Mouse (Mus musculus) adrenal gland, postnatal 10 days (tissue): ENCODE results near the gene Mixl1. TPM values are rescaled to one million over a fixed set of nuclear protein-coding genes. Genes with fewer than 3 reads are reported as not detected.

Experiments
- DNase-seq: peaks from one replicate; pipeline ENCODE4 v3.0.0; 2021; ENCODE audit warnings: mixed read lengths
- long read RNA-seq, 2 experiments: library from polyadenylated mRNA; stranded (forward); transcript quantifications; one replicate each; pipeline ENCODE4 v2.0.0; 2021
- total RNA-seq, 2 experiments: library from RNA; stranded (reverse); gene quantifications; 2 replicates each; pipeline ENCODE4 v1.2.3; 2021

The Mixl1 gene
- not detected for total RNA-seq
- long read RNA-seq, experiment 1, result 0 reads
- long read RNA-seq, experiment 2, result 0 reads

- peak; percentile 26 for DNase-seq
Measured at GRCm38 (mm10) chr1:180696626-180697352, at the start of gene Mixl1. Mixl1 (minus strand) TSS chr1:180697034.

- no peak for DNase-seq
Measured at GRCm38 (mm10) chr1:180729231-180729630, 32.4 kb upstream of the Mixl1 start.

- DNase-seq, result peak; percentile 59
Measured at GRCm38 (mm10) chr1:180726183-180726582, 29.3 kb upstream of the Mixl1 start.

GRCm38 (mm10) chr1:180725704-180726179 lies 28.9 kb upstream of the Mixl1 start, which contains the start of gene Acbd3:
Acbd3 (plus strand) TSS chr1:180726043.
- DNase-seq, result peak; percentile 96

- DNase-seq, result no peak
Measured at GRCm38 (mm10) chr1:180723701-180724238, 26.9 kb upstream of the Mixl1 start.

- DNase-seq, result no peak
Measured at GRCm38 (mm10) chr1:180722608-180723007, 25.8 kb upstream of the Mixl1 start.

GRCm38 (mm10) chr1:180719951-180720689 lies 23.3 kb upstream of the Mixl1 start:
- DNase-seq, result peak; percentile 91

- DNase-seq, result no peak
Measured at GRCm38 (mm10) chr1:180719483-180719882, 22.6 kb upstream of the Mixl1 start.

GRCm38 (mm10) chr1:180718756-180719155 lies 21.9 kb upstream of the Mixl1 start:
- DNase-seq, result no peak

GRCm38 (mm10) chr1:180708935-180709776 lies 12.3 kb upstream of the Mixl1 start:
- DNase-seq, result no peak

GRCm38 (mm10) chr1:180707813-180708212 lies 11.0 kb upstream of the Mixl1 start:
- DNase-seq, result no peak

- DNase-seq, result no peak
Measured at GRCm38 (mm10) chr1:180707368-180707767, 10.5 kb upstream of the Mixl1 start.

- peak; percentile 31 for DNase-seq
Measured at GRCm38 (mm10) chr1:180703400-180703799, 6.6 kb upstream of the Mixl1 start.

GRCm38 (mm10) chr1:180698063-180698462 lies 1.2 kb upstream of the Mixl1 start:
- no peak for DNase-seq

- DNase-seq, result peak; percentile 44
Measured at GRCm38 (mm10) chr1:180691284-180691683, 5.5 kb downstream of the Mixl1 start.

Other genes with a start within 250 kb of the Mixl1 start
- gene Stum, start 213.5 kb downstream of the Mixl1 start, total RNA-seq, result 1 to 10 TPM; 1.1 to 1.5 TPM
- 100 to 1,000 TPM in 1 of 2 experiments, 10 to 100 TPM in 1; 77.7 to 101 TPM for gene Parp1, start 128.1 kb downstream of the Mixl1 start, total RNA-seq
- 1 to 10 TPM; 7.6 to 8.4 TPM for gene Lin9, start 55.9 kb downstream of the Mixl1 start, total RNA-seq
- gene Acbd3, start 29.0 kb upstream of the Mixl1 start, total RNA-seq, result 10 to 100 TPM; 38.9 to 40.6 TPM
- 100 to 1,000 TPM; 809 to 834 TPM for gene H3f3a, start 116.9 kb upstream of the Mixl1 start, total RNA-seq
- gene Sde2, start 154.1 kb upstream of the Mixl1 start, total RNA-seq, result 10 to 100 TPM; 21.7 to 22.6 TPM
- under 1 TPM; 0.48 to 1.00 TPM for gene Lefty2, start 196.1 kb upstream of the Mixl1 start, total RNA-seq
- 10 to 100 TPM; 32.6 to 34.7 TPM for gene Pycr2, start 207.3 kb upstream of the Mixl1 start, total RNA-seq
- gene Lefty1, start 238.0 kb upstream of the Mixl1 start, total RNA-seq, result under 1 TPM; 0.63 to 0.79 TPM
- 10 to 100 TPM; 24.7 to 27.3 TPM for gene Tmem63a, start 245.3 kb upstream of the Mixl1 start, total RNA-seq